In the genomic region with DNA sequence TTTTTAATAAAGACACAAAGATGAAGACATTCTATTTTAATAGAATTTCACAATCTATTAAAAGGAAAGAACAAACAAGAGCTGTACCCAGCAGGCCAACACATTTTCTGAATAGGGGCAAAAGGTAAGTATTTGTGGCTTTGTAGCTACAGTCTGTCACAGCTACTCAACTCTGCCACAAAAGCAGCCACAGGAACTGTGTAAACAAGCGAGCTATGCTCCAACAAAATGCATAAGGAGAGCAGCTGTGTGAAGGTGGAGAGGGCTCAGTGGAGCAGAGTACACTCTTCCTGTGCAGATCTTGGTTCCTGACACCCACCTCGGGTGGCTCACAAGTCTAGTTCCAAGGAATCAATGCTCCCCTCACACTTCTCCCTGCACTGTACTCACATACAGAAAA, we compare ENCODE assay signal across 21 mouse cellular contexts. TPM values are rescaled to one million over a fixed set of nuclear protein-coding genes. Genes with fewer than 3 reads are reported as not detected.
DNase-seq lines count a peak whose midpoint lies in the region; ATAC-seq lines count a peak whose summit lies in the region.
"Had no signal": no experiment of that assay in that cellular context is flagged by ENCODE, and none has a peak within 500 bp of the region (broad histone marks: within the 10 kb centered on the region; RNA-seq: fewer than 3 reads in every experiment).

No protein-coding gene starts in this region.

- H3K4me1 ChIP-seq in kidney, embryonic 15.5 days: peaks cover 15% of the 10 kb centered on the region
- peaks cover 6% of the 10 kb centered on the region; the same call in 1 of the 2 replicates for H3K4me1 ChIP-seq in embryonic facial prominence, embryonic 14.5 days (ENCODE audit: control insufficient read depth, insufficient read depth, low read length)
- 0 out of 2 replicates have a peak, but pooled peaks cover 9% of the 10 kb centered on the region for H3K4me1 ChIP-seq in stomach, embryonic 15.5 days

- H3K27ac ChIP-seq in kidney, embryonic 15.5 days: 0 out of 2 replicates have a peak overlapping the region, but pooled peaks have one; percentile 2
- peak overlapping the region; percentile 58 for H3K27ac ChIP-seq in embryonic facial prominence, embryonic 14.5 days (replicated peaks; ENCODE audit: low read depth, low read length)
- H3K27ac ChIP-seq in stomach, embryonic 15.5 days: peak overlapping the region; percentile 64
- H3K27ac ChIP-seq: hindbrain, postnatal 0 days; limb, embryonic 13.5 days had no signal

- H3K9ac ChIP-seq in kidney, embryonic 15.5 days: no peak overlapping the region
- H3K9ac ChIP-seq in embryonic facial prominence, embryonic 14.5 days (ENCODE audit: low read depth, low read length): no peak overlapping the region
- H3K9ac ChIP-seq in stomach, embryonic 15.5 days: no peak overlapping the region
- H3K9ac ChIP-seq: limb, embryonic 13.5 days had no signal

- H3K4me2 ChIP-seq in kidney, embryonic 15.5 days: no peak overlapping the region
- no peak overlapping the region for H3K4me2 ChIP-seq in embryonic facial prominence, embryonic 14.5 days (ENCODE audit: low read depth, low read length)
- H3K4me2 ChIP-seq in stomach, embryonic 15.5 days: no peak overlapping the region
- H3K4me2 ChIP-seq: limb, embryonic 13.5 days had no signal

- no peak for ATAC-seq in kidney, embryonic 15.5 days (replicated peaks; ENCODE audit: low FRiP score)
- ATAC-seq in embryonic facial prominence, embryonic 14.5 days (ENCODE audit: low read depth): no peak
- ATAC-seq in stomach, embryonic 15.5 days (ENCODE audit: insufficient read depth, low FRiP score, low read depth): no peak; the same call in 1 of the 2 replicates
- ATAC-seq: hindbrain, postnatal 0 days; midbrain, embryonic 16.5 days had no signal

- H3K4me3 ChIP-seq in kidney, embryonic 15.5 days (replicated peaks): no peak overlapping the region
- H3K4me3 ChIP-seq in embryonic facial prominence, embryonic 14.5 days (ENCODE audit: low read depth, low read length): no peak overlapping the region
- H3K4me3 ChIP-seq in stomach, embryonic 15.5 days (replicated peaks): no peak overlapping the region
- H3K4me3 ChIP-seq: limb, embryonic 13.5 days had no signal

- WGBS in kidney, embryonic 15.5 days: 36% methylated on average over 2 of the region's 2 CpGs
- WGBS in embryonic facial prominence, embryonic 14.5 days: 61% methylated on average over 2 of the region's 2 CpGs
- 48% methylated on average over 2 of the region's 2 CpGs for WGBS in stomach, embryonic 15.5 days

- no peaks in the 10 kb centered on the region for H3K27me3 ChIP-seq in kidney, embryonic 15.5 days
- H3K27me3 ChIP-seq in embryonic facial prominence, embryonic 14.5 days (replicated peaks; ENCODE audit: control insufficient read depth, insufficient read depth, low read length): no peaks in the 10 kb centered on the region
- no peaks in the 10 kb centered on the region for H3K27me3 ChIP-seq in stomach, embryonic 15.5 days (replicated peaks)
- H3K27me3 ChIP-seq: CH12.LX; limb, embryonic 13.5 days had no signal

- H3K9me3 ChIP-seq in kidney, embryonic 15.5 days (replicated peaks): no peaks in the 10 kb centered on the region
- H3K9me3 ChIP-seq in embryonic facial prominence, embryonic 14.5 days (ENCODE audit: control insufficient read depth, low read length): no peaks in the 10 kb centered on the region
- no peaks in the 10 kb centered on the region for H3K9me3 ChIP-seq in stomach, embryonic 15.5 days
- H3K9me3 ChIP-seq: limb, embryonic 13.5 days had no signal

- peaks cover 41% of the 10 kb centered on the region for H3K36me3 ChIP-seq in kidney, embryonic 15.5 days
- peaks cover 44% of the 10 kb centered on the region for H3K36me3 ChIP-seq in embryonic facial prominence, embryonic 14.5 days (ENCODE audit: control insufficient read depth, insufficient read depth, low read length)
- peaks cover 10% of the 10 kb centered on the region for H3K36me3 ChIP-seq in stomach, embryonic 15.5 days

- intact Hi-C loops in left cerebral cortex, postnatal 36 days (cut with DNase I): no loop called here

- DNase-seq in kidney, postnatal 25 days: no peak
- DNase-seq in lung, adult 18-20 months: peak; percentile 20 to 55
- no peak for DNase-seq in lung, postnatal 14 days
- peak; percentile 40 for DNase-seq in embryonic facial prominence, embryonic 14.5 days (ENCODE audit: low spot score)
- no peak for DNase-seq in left cerebral cortex, postnatal 36 days (ENCODE audit: low spot score in 2 of 2)
- DNase-seq in Muller cell, postnatal 12 days (ENCODE audit: inconsistent ontology term): no peak
- DNase-seq: adrenal gland, adult 8-10 months; cerebellum, adult 11-12 months; cerebellum, postnatal 36 days; heart, postnatal 4 days; kidney, adult 18-20 months; layer of hippocampus, postnatal 36 days; thymus, postnatal 14 days had no signal

RNA-seq across cellular contexts. Expression of a gene that starts 29.6 kb away (rescaled TPM):
- polyA plus RNA-seq in kidney, embryonic 15.5 days (2015; fragmentation: Nextera tagmentation; extraction: Ambion mirVana): 38.4 and 39.7 TPM in 2 replicates
- 37.1 and 41.1 TPM in 2 replicates for polyA plus RNA-seq in embryonic facial prominence, embryonic 14.5 days (2014; fragmentation: Nextera tagmentation; extraction: Ambion mirVana)
- polyA plus RNA-seq in stomach, embryonic 15.5 days (2015; fragmentation: Nextera tagmentation; extraction: Ambion mirVana): 38.2 and 41.5 TPM in 2 replicates
- 10 to 100 TPM; 49.7 to 56.6 TPM for total RNA-seq in left cerebral cortex, postnatal 36 days (2021)

RNA-seq across cellular contexts. Expression of a gene that starts 40.8 kb away (rescaled TPM):
- polyA plus RNA-seq in kidney, embryonic 15.5 days (2015; fragmentation: Nextera tagmentation; extraction: Ambion mirVana): 5.7 and 7.9 TPM in 2 replicates
- 3.0 and 4.3 TPM in 2 replicates for polyA plus RNA-seq in embryonic facial prominence, embryonic 14.5 days (2014; fragmentation: Nextera tagmentation; extraction: Ambion mirVana)
- polyA plus RNA-seq in stomach, embryonic 15.5 days (2015; fragmentation: Nextera tagmentation; extraction: Ambion mirVana): 18.4 and 39.4 TPM in 2 replicates
- not detected for total RNA-seq in left cerebral cortex, postnatal 36 days (2021)
- total RNA-seq: gastrocnemius, adult 8-10 months; layer of hippocampus, postnatal 36 days had no signal
- polyA plus RNA-seq: large intestine, adult 2 months had no signal

RNA-seq across cellular contexts. Expression of a gene that starts 55.7 kb away (rescaled TPM):
- polyA plus RNA-seq in kidney, embryonic 15.5 days (2015; fragmentation: Nextera tagmentation; extraction: Ambion mirVana): 19.3 and 23.6 TPM in 2 replicates
- polyA plus RNA-seq in embryonic facial prominence, embryonic 14.5 days (2014; fragmentation: Nextera tagmentation; extraction: Ambion mirVana): 22.5 and 22.9 TPM in 2 replicates
- 19.6 and 20.8 TPM in 2 replicates for polyA plus RNA-seq in stomach, embryonic 15.5 days (2015; fragmentation: Nextera tagmentation; extraction: Ambion mirVana)
- 1 to 10 TPM; 3.1 to 3.5 TPM for total RNA-seq in left cerebral cortex, postnatal 36 days (2021)

Comparison
In these comparisons a context has a peak if more than half of its experiments do, and no peak if none do; other contexts are left out.
1. DNase-seq: peak in lung, adult 18-20 months (2 of 2) and embryonic facial prominence, embryonic 14.5 days (single experiment); none in kidney, postnatal 25 days (0 of 2), lung, postnatal 14 days (single experiment), left cerebral cortex, postnatal 36 days (0 of 2) and Muller cell, postnatal 12 days (single experiment).
2. H3K27ac ChIP-seq: peak in every context shown above with its lines; median percentile 64 in stomach, embryonic 15.5 days; 58 in embryonic facial prominence, embryonic 14.5 days; 2 in kidney, embryonic 15.5 days.